Mouse (Mus musculus): ENCODE measurements around the gene Jak1.

Gene Jak1

GRCm38 (mm10) chr4:101236797-101237196 lies 28.3 kb downstream of the Jak1 start:
- no peak for DNase-seq

DNA sequence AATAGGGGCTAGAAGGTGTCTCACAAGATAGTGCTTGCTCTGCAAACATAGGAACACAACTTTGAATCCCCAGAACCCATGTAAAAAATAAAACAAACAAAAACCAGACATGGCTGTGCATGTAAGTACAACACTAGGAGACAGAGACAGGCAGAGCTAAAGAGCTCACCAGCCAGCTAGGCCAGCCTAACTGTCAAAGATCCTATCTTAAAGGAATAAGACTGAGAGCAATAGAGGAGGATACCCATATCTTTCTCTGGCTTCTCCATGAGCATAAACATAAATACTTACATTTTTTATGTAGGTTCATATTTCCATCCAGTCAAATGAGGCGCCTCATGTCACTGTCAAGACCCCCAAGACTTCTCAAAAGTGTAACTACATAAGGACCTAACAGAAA lies 29.1 kb downstream of the Jak1 start:
- no peak for DNase-seq

- no peak for DNase-seq
Measured at GRCm38 (mm10) chr4:101234753-101235152, 30.3 kb downstream of the Jak1 start.

DNA sequence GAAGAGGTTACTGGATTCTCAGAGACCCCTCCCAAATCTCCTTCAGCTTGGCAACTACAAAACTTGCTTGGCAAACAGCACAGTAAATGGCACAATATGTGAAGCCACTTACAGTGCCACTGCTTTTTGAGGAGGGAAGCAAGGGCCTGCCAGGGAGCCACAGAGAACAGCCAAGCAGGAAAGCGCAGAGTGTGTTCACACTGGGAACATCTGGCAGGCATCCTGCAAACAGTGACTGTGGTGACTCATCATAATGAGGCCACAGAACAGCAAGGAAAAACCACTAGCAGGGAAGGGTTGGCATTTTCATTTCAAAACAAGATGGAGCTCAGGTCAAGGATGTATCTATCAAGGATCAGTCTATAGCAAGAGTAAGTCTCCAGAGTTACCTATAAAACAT lies 30.8 kb downstream of the Jak1 start:
- DNase-seq, result no peak

GRCm38 (mm10) chr4:101230621-101231020 lies 34.5 kb downstream of the Jak1 start:
- no peak for DNase-seq

- no peak for DNase-seq
Measured at GRCm38 (mm10) chr4:101227398-101227797, 37.7 kb downstream of the Jak1 start.

- DNase-seq, result no peak
Measured at GRCm38 (mm10) chr4:101225984-101226383, 39.1 kb downstream of the Jak1 start.

- DNase-seq, result no peak
Measured at GRCm38 (mm10) chr4:101220946-101221345, 44.1 kb downstream of the Jak1 start.

DNA sequence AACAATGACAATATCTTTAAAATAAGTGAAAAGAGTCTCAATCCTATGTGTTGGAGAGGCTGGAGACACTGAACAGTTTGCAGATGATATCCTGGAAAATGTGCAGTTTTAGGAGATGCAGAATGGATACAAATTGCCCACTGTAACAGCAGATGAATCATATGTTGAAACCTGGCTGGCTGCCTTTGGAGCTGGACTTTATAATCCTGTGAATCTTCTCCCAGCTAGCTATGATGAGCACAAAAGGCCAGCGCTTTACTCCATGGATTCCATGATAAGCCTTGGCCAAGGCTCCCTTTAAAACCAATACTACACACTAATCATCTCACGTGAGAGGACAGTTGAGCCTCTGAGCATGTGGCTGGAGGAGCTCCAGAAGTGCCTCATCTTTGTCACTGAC lies 45.2 kb downstream of the Jak1 start:
- DNase-seq, result peak; percentile 15

DNA sequence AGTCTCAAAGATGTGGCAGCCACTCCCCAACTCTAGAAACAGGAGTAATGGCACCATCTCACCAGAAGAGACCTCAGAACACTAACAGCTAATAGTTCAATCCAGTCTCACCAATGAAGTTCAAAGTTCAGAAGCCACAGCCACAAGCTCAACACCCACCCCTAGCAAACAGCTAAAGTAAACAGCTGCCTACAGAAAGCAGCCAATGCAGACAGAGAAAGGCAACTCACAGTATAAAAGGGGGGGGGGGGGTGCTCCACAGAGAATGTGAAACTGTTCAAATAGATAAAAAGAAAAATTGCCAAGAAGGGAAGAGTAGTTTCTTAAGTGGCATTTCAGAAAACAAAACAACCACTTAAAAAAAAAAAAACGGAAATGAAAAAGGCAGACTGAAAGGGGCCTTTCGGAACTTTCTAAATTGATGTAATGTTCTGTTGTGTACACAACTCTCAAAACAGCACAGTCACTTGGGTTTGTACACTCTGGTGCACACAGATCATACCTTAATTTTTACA lies 48.0 kb downstream of the Jak1 start:
- DNase-seq, result no peak

- no peak for DNase-seq
Measured at GRCm38 (mm10) chr4:101216286-101216685, 48.8 kb downstream of the Jak1 start.

DNA sequence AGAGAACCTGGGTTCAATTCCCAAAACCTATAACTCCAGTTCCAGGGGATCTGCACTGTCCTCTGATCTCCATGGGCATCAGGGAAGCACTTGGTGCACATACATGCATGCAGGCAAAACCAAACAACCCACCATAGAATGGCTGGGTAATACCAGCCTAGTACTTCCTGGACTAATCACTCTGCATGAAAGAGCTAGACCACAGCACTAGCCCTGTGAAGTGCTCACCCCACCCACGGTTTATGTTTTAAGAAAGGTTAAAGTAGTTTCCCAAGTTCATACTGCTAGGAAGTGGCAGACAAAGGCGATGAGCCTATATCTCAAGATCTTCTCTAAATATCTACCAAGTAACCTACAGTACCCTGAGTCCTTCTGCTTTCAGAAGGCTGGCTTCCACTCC lies 51.6 kb downstream of the Jak1 start:
- DNase-seq, result no peak

- no peak for DNase-seq
Measured at GRCm38 (mm10) chr4:101207492-101207891, 57.6 kb downstream of the Jak1 start.

- DNase-seq, result no peak
Measured at GRCm38 (mm10) chr4:101203518-101203917, 61.6 kb downstream of the Jak1 start.

DNA sequence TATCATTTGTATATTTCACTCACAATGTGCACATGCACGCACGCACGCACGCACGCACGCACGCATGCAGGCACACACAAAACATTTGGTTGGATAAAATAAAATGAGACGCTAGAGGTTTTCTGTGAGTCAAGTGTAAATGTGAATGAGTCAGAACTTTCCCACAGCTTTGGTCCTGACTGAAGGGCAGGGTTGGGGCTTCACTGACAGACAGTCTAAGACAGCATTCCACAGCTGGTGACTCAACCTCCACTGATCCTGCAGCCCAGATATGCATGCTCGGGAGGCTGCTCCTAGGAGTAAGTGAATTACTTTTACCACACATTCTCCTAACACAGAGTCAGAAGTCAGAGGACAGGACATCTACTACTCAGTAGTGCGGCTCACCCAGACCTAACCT lies 62.5 kb downstream of the Jak1 start:
- no peak for DNase-seq

- DNase-seq, result no peak
Measured at GRCm38 (mm10) chr4:101199433-101200081, 65.5 kb downstream of the Jak1 start.

DNA sequence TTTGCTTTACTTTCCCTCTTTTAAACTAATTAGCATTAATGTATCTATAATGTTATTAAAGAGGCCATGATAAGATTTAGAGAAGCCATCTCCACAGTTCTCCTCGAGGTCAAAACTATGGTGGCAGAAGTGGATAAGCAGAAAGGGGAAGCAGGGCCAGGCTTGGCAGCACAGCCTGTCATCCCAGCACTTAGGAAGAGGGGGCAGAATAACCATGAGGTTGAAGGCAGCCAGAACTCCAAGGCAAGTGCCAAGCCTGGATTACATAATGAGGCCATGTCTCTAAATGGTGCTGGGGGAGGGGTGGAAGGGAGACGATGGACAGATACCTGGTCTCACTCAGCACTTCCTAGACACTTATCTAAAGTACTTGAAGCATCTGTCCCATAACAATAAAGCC lies 66.7 kb downstream of the Jak1 start:
- peak; percentile 79 for DNase-seq

DNA sequence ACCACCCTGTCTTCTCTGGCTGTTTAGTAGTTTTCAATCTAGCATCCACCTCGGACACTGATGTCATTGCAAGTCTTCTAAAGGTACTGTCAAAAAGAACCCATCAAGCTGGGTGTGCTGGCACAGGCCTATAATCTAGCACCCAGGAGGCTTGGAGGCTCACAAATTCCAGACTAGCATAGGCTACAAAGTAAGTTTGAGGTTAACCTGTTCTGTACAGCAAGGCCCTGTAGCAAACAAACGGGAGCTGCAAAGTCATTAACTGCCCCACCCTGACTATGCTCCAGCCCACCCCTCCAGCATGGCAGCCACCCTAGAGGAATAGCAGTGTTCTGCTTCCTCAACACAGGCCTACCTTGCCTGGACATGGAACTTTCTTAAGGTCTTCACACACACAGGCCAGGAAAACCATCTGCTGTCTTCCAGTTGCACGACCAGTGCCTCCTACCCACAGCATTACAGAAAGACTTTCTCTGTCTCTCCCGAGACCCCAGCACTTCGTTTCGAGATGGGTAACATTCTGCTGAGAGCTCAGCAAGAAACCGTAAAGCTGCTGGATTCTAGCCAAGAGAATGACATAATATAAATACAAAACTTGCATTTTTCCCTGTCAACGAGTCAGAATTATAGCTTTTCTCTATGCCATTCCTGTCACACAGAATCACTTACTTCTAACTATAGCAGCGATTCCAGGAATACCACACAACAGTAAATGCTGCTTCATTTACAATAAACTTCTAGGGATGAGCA lies 67.5 kb downstream of the Jak1 start:
- DNase-seq, result no peak

- DNase-seq, result no peak
Measured at GRCm38 (mm10) chr4:101196407-101196806, 68.7 kb downstream of the Jak1 start.

GRCm38 (mm10) chr4:101194170-101194569 lies 70.9 kb downstream of the Jak1 start:
- no peak for DNase-seq

DNA sequence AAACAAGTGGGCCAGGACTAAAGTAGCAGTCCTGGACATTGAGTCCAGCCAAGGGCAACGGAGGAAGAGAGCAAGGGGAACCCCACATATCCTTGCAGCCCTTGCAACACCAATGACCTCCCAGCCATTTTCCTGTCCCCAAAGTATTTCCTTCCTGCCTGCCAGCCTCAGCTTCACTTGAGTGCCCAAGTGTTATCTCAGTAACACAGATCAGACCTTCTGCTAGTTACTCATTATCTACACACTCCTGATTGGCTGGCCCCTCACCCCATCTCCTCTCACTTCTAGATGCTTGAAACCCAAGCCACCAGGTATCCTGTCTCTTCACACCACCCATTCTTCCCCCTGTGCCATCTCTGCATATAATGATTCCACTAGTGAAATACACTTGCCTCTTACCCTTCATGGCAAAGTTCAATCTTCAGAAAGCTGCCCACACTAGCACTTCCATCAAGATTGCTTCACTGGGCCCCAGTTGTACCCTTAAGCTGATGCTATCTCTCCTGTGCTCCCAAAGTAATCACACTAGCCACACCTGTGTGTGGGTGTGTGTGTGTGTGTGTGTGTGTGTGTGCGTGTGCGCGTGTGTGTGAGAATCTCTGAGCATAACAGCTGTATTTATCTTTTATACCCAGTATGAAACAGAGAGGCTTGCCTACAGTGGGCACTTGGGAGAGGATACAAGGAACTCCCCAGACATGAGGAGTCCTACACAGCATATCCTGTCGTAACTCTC lies 72.7 kb downstream of the Jak1 start:
- DNase-seq, result no peak

GRCm38 (mm10) chr4:101187381-101187780 lies 77.7 kb downstream of the Jak1 start:
- no peak for DNase-seq

- DNase-seq, result no peak
Measured at GRCm38 (mm10) chr4:101186591-101186990, 78.5 kb downstream of the Jak1 start.

DNA sequence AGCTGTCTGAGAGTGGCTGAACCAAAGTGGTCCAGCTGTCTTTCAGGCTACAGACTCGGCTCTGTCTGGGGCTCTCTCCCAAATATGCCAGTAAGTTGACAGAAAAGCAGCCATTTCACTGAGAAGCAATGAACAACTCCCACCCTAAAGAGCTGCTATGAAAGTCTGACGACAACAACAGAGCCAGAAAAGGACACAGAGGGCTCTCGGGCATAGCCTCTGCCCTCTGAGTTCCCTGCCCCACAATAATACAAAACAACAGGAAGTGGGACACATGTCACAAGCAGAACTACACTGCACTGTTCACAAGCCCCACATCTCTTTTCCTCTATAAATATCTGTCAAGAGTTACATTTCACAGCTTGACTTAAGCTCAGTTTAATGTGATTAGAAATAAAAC lies 79.9 kb downstream of the Jak1 start:
- no peak for DNase-seq

Measured in cerebellum, adult 11 months (tissue).